Mouse (Mus musculus) MEL (cell line): ENCODE data around the gene Rgl3.

Experiments used
- CTCF ChIP-seq, 3 experiments: IDR thresholded peaks in 2 of 3; conservative IDR thresholded peaks in 1 of 3; 2 replicates each; pipeline ENCODE4 v1.5.1; 2011 to 2012; ENCODE audit warnings: low read length in 3 of 3, low read depth in 2 of 3, mild to moderate bottlenecking in 2 of 3, improper control_type of control experiment in 1 of 3, inconsistent platforms in 1 of 3, mixed read lengths in 1 of 3, moderate library complexity in 1 of 3; ENCODE audit not compliant: control insufficient read depth in 1 of 3, insufficient read depth in 1 of 3, poor library complexity in 1 of 3, severe bottlenecking in 1 of 3
- ELF1 ChIP-seq: IDR thresholded peaks from 2 replicates; pipeline ENCODE4 v1.6.1; 2014; ENCODE audit warnings: low read depth, mild to moderate bottlenecking, inconsistent platforms, low read length, improper control_type of control experiment, moderate library complexity
- EP300 ChIP-seq, 2 experiments: IDR thresholded peaks; 2 replicates each; pipeline ENCODE4 v1.6.1; 2011; ENCODE audit warnings: improper control_type of control experiment in 2 of 2, low read length in 2 of 2, low read depth in 1 of 2, mild to moderate bottlenecking in 1 of 2
- ETS1 ChIP-seq: IDR thresholded peaks from 2 replicates; pipeline ENCODE4 v1.6.1; 2012; ENCODE audit warnings: low read depth, mild to moderate bottlenecking, inconsistent platforms, low read length, improper control_type of control experiment, moderate library complexity
- GABPA ChIP-seq: IDR thresholded peaks from 2 replicates; pipeline ENCODE4 v1.6.1; 2012; ENCODE audit warnings: low read depth, mild to moderate bottlenecking, inconsistent platforms, low read length, improper control_type of control experiment, moderate library complexity
- GATA1 ChIP-seq: IDR thresholded peaks from 2 replicates; pipeline ENCODE4 v1.6.1; 2011; ENCODE audit warnings: low read depth, low read length, improper control_type of control experiment
- HCFC1 ChIP-seq: IDR thresholded peaks from 2 replicates; pipeline ENCODE4 v1.6.1; 2012; ENCODE audit warnings: low read depth, mild to moderate bottlenecking, inconsistent platforms, low read length, improper control_type of control experiment, moderate library complexity
- JUND ChIP-seq: IDR thresholded peaks from 2 replicates; pipeline ENCODE4 v1.6.1; 2011; ENCODE audit warnings: low read depth, mild to moderate bottlenecking, improper control_type of control experiment, low read length
- MAX ChIP-seq: IDR thresholded peaks from 2 replicates; pipeline ENCODE4 v1.6.1; 2011; ENCODE audit warnings: low read length, improper control_type of control experiment
- NELFE ChIP-seq: IDR thresholded peaks from 2 replicates; pipeline ENCODE4 v1.6.1; 2011; ENCODE audit warnings: low read depth, low read length, improper control_type of control experiment
- TBP ChIP-seq: IDR thresholded peaks from 2 replicates; pipeline ENCODE4 v1.8.0; 2011; ENCODE audit warnings: low read depth, low read length, improper control_type of control experiment
- USF1 ChIP-seq: IDR thresholded peaks from 2 replicates; pipeline ENCODE4 v1.6.1; 2014; ENCODE audit warnings: low read depth, mild to moderate bottlenecking, inconsistent platforms, low read length, improper control_type of control experiment, moderate library complexity
- USF2 ChIP-seq, 2 experiments: IDR thresholded peaks; 2 replicates each; pipeline ENCODE4 v1.6.1; 2011 to 2012; ENCODE audit warnings: improper control_type of control experiment in 2 of 2, low read length in 2 of 2, borderline replicate concordance in 1 of 2, inconsistent platforms in 1 of 2, low read depth in 1 of 2, mild to moderate bottlenecking in 1 of 2; ENCODE audit not compliant: insufficient read depth in 1 of 2

- no peak for TF ChIP-seq CTCF (IDR thresholded peaks at IDR 0.05 in 2 of 3, conservative IDR thresholded peaks at IDR 0.05 in 1 of 3; ENCODE audit: control insufficient read depth in 1 of 3, insufficient read depth in 1 of 3, low read depth in 2 of 3, low read length in 3 of 3, poor library complexity in 1 of 3, severe bottlenecking in 1 of 3)
- TF ChIP-seq TBP: no peak
- TF ChIP-seq GABPA: no peak
- no peak for TF ChIP-seq USF2 (IDR thresholded peaks at IDR 0.05; ENCODE audit: borderline replicate concordance in 1 of 2, insufficient read depth in 1 of 2, low read depth in 1 of 2, low read length in 2 of 2)
- TF ChIP-seq JUND: no peak
- no peak for TF ChIP-seq USF1
- TF ChIP-seq HCFC1: no peak
- no peak for TF ChIP-seq NELFE
- no peak for TF ChIP-seq ETS1
- TF ChIP-seq EP300 (IDR thresholded peaks at IDR 0.05; ENCODE audit: low read depth in 1 of 2, low read length in 2 of 2): no peak
- no peak for TF ChIP-seq ELF1
- TF ChIP-seq MAX: no peak
- TF ChIP-seq GATA1: no peak
Measured at GRCm38 (mm10) chr9:21983911-21984310, 5.3 kb downstream of the Rgl3 start.
